Mouse (Mus musculus) kidney, embryonic 15.5 days (tissue): Measurements from ENCODE around the gene Mvd. TPM values are rescaled to one million over a fixed set of nuclear protein-coding genes. Genes with fewer than 3 reads are reported as not detected.

Experiments
- ATAC-seq: fragments of 200-750 bp; cut with Nextera tagmentation; replicated peaks from 2 replicates; pipeline ENCODE4 v1.8.0; 2017; ENCODE audit warnings: moderate TSS enrichment; ENCODE audit not compliant: low FRiP score
- H3K27ac ChIP-seq: fragments of 300-500 bp; sonication (generic); 2 replicates; pipeline ENCODE4 v1.5.1; 2015; ENCODE audit warnings: mild to moderate bottlenecking, inconsistent platforms
- H3K27me3 ChIP-seq: fragments of 300-500 bp; sonication (generic); 2 replicates; pipeline ENCODE4 v1.6.1; 2015; ENCODE audit warnings: inconsistent platforms
- H3K36me3 ChIP-seq: fragments of 300-500 bp; sonication (generic); 2 replicates; pipeline ENCODE4 v1.6.1; 2015; ENCODE audit warnings: inconsistent platforms
- H3K4me1 ChIP-seq: fragments of 300-500 bp; sonication (generic); 2 replicates; pipeline ENCODE4 v1.6.1; 2015; ENCODE audit warnings: inconsistent platforms
- H3K4me2 ChIP-seq: fragments of 300-500 bp; sonication (generic); 2 replicates; pipeline ENCODE4 v1.6.1; 2015; ENCODE audit warnings: moderate library complexity, mild to moderate bottlenecking, inconsistent platforms
- H3K4me3 ChIP-seq: fragments of 300-500 bp; sonication (generic); replicated peaks from 2 replicates; pipeline ENCODE4 v1.5.1; 2015; ENCODE audit warnings: mild to moderate bottlenecking, inconsistent platforms
- H3K9ac ChIP-seq: fragments of 300-500 bp; sonication (generic); 2 replicates; pipeline ENCODE4 v1.6.1; 2015; ENCODE audit warnings: mild to moderate bottlenecking, inconsistent platforms
- H3K9me3 ChIP-seq: fragments of 300-500 bp; sonication (generic); replicated peaks from 2 replicates; pipeline ENCODE4 v1.6.1; 2016; ENCODE audit warnings: inconsistent platforms
- WGBS: fragments of 180-500 bp; shearing (Covaris S2); methylation state at CpG from one replicate; pipeline ENCODE4 v1.1.7; 2015; ENCODE audit warnings: mixed read lengths; 5-methylcytosine and 5-hydroxymethylcytosine counted together
- polyA plus RNA-seq: library from polyadenylated mRNA; unstranded; fragments of >200 nt; fragmentation: Nextera tagmentation; extraction: Ambion mirVana; gene quantifications from 2 replicates; pipeline ENCODE4 v1.2.1, GENCODE M21; 2015

Mvd gene
- polyA plus RNA-seq = 32.7 and 37.5 TPM in 2 replicates

DNA sequence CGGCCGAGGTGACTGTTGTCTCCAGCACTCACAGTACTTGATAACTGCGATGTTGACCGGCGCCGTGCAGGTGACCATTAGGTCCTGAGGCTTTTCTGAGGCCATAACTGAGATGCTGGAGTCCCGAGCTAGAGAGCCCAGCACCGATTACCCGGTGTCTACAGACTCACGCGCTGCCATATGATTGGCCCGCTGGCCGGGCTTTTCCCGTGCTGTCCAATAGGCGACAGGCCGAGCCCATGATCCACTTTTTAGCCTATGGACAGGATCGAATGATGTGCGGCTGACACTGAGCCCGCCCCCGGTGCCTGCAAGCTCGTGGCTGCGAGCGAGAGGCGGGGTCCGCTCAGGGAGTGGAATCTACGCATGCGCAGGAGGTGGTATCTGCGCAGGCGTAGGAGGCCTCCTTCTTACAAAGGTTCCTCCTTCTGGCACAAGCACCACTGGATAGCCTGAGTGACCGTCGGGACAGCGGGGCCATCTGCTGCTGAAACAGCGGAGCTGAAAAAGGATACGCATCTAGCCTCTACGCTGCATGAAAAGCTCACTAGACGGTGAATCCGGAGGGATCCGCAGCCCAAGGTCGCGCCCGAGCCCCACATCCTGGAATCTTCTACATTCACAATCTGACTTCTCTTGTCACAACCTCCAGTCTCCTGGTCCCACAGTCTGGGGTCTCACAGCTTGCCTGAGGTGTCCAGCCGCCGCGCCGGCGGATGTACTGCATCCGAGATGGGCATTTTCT is at the start of gene Mvd:
Mvd (minus strand) TSS at position 161 of the 745 bp plus-strand sequence.
- H3K27ac ChIP-seq = peak within 1 kb of the TSS; percentile 99
- H3K27me3 ChIP-seq = no peaks in the 10 kb centered on the region
- peak within 1 kb of the TSS; percentile 63 for H3K4me3 ChIP-seq
- H3K9ac ChIP-seq = peak within 1 kb of the TSS; percentile 73
- H3K36me3 ChIP-seq = peaks cover 11% of the 10 kb centered on the region
- peaks cover 34% of the 10 kb centered on the region for H3K4me1 ChIP-seq
- peak; percentile 98 for ATAC-seq
- under 1% methylated on average over 47 of the region's 47 CpGs for WGBS
- peak within 1 kb of the TSS; percentile 91 for H3K4me2 ChIP-seq
- H3K9me3 ChIP-seq = no peaks in the 10 kb centered on the region

DNA sequence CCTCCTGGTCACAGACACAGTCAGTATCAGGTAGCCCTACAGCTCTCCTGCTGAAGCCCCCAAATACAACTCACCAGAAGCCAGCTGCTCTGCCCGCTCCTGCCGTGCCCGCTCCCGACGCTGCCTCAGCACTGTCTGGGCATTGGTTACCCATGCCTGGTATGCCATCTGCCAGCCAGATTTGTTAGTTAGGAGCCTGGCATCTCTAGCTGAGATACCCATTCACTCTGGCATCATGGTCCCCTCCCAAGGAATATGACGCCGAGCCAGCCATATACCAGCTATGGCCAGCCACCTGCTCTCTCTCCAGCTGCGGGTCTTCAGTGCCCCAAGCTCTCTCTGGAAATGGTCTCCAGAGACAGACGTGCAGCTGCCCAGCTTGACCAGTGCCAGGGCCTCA is 45.2 kb upstream of the Mvd start:
- H3K9me3 ChIP-seq = no peaks in the 10 kb centered on the region
- 93% methylated on average over 9 of the region's 9 CpGs for WGBS
- H3K27me3 ChIP-seq = no peaks in the 10 kb centered on the region
- no peak overlapping the region for H3K9ac ChIP-seq
- H3K4me1 ChIP-seq = no peaks in the 10 kb centered on the region
- H3K4me2 ChIP-seq = no peak overlapping the region
- ATAC-seq = no peak
- H3K27ac ChIP-seq = no peak overlapping the region
- no peak overlapping the region for H3K4me3 ChIP-seq
- peaks cover 98% of the 10 kb centered on the region for H3K36me3 ChIP-seq

DNA sequence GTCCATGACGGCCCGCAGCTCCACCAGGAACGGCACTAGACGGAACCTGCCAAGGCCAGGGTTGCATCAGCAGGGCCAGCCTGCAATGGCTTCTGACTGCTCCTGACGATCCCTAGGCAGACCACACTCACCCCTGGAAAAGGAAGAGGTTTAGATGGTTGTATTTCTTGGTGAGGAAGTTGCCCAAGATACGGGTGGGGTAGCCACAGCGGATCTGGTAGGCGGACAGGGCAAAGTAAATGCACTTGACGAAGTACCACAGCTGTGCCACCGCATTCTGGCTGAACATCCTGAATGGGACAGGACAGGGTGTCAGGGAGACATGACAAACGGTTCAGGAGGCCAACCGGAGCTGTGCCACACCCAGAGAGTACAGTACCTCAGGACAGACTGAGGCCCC is 41.6 kb upstream of the Mvd start:
- Histone ChIP-seq H3K9me3 (no peaks in the 10 kb centered on the region), H3K4me2 (no peak overlapping the region), H3K27me3 (no peaks in the 10 kb centered on the region), H3K4me3 (no peak overlapping the region), H3K27ac (no peak overlapping the region), H3K4me1 (no peaks in the 10 kb centered on the region), H3K9ac (no peak overlapping the region), H3K36me3 (peaks cover 96% of the 10 kb centered on the region)
- no peak for ATAC-seq
- WGBS = 88% methylated on average over 12 of the region's 12 CpGs

DNA sequence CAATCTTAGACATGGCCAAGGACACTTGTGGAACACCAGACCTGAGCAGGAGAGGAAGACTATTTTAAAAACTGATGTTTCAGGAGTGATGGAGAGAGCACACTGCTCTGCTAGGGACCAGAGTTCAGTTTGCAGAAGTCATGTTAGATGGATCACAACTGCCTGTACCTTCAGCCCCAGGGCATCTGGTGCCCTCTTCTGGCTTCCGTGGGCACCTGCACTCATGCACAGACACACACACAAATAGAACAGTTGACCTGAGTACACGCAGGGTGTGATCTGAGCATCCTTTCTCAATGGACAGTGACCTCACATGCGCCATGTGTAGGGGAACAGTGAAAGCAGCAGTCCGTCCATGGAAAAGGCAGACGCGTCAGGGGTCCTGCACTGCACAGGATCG is 40.7 kb upstream of the Mvd start:
- Histone ChIP-seq H3K36me3 (peaks cover 96% of the 10 kb centered on the region), H3K4me2 (no peak overlapping the region), H3K4me3 (no peak overlapping the region), H3K9ac (no peak overlapping the region), H3K9me3 (no peaks in the 10 kb centered on the region), H3K27ac (no peak overlapping the region), H3K4me1 (no peaks in the 10 kb centered on the region), H3K27me3 (no peaks in the 10 kb centered on the region)
- 95% methylated on average over 7 of the region's 7 CpGs for WGBS
- ATAC-seq = no peak

DNA sequence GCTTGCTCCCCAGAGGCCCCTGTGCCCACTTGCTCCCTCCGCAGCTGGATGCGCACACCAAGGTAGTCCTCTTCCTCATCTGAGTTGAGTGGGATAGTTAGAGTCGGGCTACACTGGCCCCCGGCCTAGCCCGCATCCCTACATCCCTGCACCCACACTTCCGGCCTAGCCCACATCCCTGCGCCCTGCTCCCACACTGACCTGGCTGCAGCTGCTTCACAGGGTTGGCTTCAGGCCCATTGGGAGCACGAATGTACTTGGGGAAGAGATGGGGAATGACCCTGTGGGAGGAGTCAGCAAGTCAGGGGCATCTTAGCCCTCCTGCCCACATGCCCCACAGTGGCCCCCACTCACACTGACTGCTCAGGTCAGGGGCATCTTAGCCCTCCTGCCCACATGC is 39.2 kb upstream of the Mvd start:
- H3K4me1 ChIP-seq = no peaks in the 10 kb centered on the region
- ATAC-seq = no peak
- no peaks in the 10 kb centered on the region for H3K27me3 ChIP-seq
- H3K4me2 ChIP-seq = no peak overlapping the region
- H3K9me3 ChIP-seq = no peaks in the 10 kb centered on the region
- 94% methylated on average over 8 of the region's 8 CpGs for WGBS
- H3K36me3 ChIP-seq = peaks cover 95% of the 10 kb centered on the region
- H3K4me3 ChIP-seq = no peak overlapping the region
- no peak overlapping the region for H3K9ac ChIP-seq
- H3K27ac ChIP-seq = no peak overlapping the region

DNA sequence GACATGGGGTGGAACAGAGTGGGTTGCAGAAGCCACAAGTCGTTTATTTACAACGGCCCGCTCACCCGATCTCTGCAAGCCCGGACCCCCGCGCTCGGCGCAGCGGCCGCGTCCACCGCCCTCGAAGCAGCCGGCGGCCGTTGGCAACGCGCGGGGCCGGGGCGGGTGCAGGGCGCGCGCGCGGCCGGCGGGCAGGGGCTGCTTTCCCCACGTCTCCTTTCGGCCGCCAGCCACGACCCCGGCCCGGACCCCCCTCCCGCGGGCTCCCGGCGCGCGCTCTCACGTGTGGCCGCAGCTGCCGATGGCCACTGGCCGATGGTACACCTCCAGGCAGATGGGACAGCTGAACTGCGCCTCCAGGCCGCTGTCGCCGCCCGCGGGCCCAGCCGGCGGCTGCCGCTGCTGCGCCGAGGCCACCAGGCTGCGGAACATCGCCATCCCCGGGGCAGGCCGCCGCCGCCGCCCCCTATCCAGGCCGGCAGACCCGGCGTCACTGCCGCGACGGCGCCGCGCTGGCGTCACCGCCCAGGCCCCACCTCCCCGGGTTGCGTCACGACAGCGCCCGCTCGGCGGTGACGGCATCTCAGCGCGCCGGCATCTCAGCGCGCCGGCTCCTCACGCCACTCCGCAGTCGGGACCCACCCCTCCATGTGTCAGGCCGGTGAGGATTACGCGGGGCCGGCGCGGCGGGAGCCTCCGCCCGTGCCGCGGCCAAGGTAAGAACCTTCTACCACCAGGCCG is 32.5 kb upstream of the Mvd start, which contains the start of the genes Rnf166 and Ctu2:
Rnf166 (minus strand) TSS at position 485 of the 741 bp plus-strand sequence.
Ctu2 (plus strand) TSS at position 564 of the 741 bp plus-strand sequence.
- Histone ChIP-seq H3K4me1 (peaks cover 25% of the 10 kb centered on the region), H3K36me3 (peaks cover 60% of the 10 kb centered on the region), H3K9me3 (no peaks in the 10 kb centered on the region), H3K9ac (peak within 1 kb of the TSS; percentile 96), H3K27me3 (no peaks in the 10 kb centered on the region), H3K4me3 (peak within 1 kb of the TSS; percentile 100), H3K27ac (peak within 1 kb of the TSS; percentile 65), H3K4me2 (peak within 1 kb of the TSS; percentile 77)
- under 1% methylated on average over 92 of the region's 103 CpGs for WGBS
- peak; percentile 92 for ATAC-seq

DNA sequence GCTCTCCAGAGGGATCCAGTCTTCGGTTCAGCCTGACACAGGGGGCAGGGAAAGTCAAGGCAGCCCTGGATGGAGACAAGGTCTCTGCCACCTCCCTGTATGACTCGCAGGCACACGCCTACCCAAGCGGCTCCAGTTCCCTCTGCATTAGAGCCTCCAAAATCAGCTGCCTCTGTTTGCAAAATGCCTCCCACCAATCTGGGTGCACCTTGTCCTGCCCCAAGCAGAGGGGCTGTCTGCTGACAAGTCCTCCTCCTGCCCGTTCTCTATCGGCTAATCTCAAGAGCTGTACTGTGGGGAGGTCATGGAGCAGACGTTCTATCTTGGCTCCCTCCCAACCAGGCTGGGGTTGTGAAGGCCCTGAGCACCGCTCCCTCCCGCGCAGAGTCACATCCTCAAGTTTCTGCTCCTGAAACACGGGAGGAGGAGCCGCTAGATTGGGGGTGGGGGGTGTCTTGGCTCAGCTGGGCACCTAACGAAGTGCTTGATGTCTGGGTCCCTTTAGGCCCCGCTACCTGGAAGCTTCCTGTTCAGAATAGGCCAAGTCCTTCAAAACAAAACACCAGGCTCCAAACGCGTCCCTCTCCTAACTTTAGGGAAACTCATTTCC is 31.8 kb upstream of the Mvd start:
- Histone ChIP-seq H3K9me3 (no peaks in the 10 kb centered on the region), H3K4me2 (peak overlapping the region; percentile 77), H3K4me3 (peak overlapping the region; percentile 100), H3K27ac (peak overlapping the region; percentile 65), H3K9ac (peak overlapping the region; percentile 96), H3K4me1 (peaks cover 25% of the 10 kb centered on the region), H3K27me3 (no peaks in the 10 kb centered on the region), H3K36me3 (peaks cover 61% of the 10 kb centered on the region)
- ATAC-seq = peak; percentile 12; the same call in 1 of the 2 replicates
- WGBS = 5% methylated on average over 16 of the region's 16 CpGs

DNA sequence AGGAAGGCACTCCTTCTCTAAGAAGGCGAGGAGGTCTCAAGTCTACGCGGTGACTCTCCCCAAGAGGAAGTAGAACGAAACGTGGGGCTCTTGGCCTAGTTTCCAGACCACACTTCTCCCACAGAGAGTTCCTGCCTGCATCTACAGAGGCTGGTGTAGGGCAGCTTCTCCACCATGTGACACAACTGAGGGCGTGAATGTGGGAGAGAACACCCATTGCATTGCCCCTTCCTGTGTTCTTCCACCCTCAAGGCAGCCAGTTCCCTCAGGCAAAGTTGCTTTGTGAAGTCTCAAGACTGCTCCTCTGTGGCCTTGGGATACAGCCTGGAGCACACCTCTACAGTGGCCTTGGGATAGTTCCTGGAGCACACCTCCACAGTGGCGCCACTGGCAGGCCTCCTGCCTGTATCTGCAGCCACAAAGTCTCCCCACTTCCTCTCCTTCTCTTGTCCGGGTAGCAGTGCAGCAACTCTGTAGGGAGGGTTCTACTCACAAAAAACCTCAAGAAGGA is 30.7 kb upstream of the Mvd start:
- peaks cover 53% of the 10 kb centered on the region for H3K36me3 ChIP-seq
- no peaks in the 10 kb centered on the region for H3K9me3 ChIP-seq
- H3K27me3 ChIP-seq = no peaks in the 10 kb centered on the region
- H3K27ac ChIP-seq = no peak overlapping the region
- no peak overlapping the region for H3K4me2 ChIP-seq
- no peak for ATAC-seq
- H3K9ac ChIP-seq = no peak overlapping the region
- peak overlapping the region; percentile 100; the same call in 1 of the 2 replicates for H3K4me3 ChIP-seq
- H3K4me1 ChIP-seq = peaks cover 25% of the 10 kb centered on the region
- 91% methylated on average over 8 of the region's 8 CpGs for WGBS

DNA sequence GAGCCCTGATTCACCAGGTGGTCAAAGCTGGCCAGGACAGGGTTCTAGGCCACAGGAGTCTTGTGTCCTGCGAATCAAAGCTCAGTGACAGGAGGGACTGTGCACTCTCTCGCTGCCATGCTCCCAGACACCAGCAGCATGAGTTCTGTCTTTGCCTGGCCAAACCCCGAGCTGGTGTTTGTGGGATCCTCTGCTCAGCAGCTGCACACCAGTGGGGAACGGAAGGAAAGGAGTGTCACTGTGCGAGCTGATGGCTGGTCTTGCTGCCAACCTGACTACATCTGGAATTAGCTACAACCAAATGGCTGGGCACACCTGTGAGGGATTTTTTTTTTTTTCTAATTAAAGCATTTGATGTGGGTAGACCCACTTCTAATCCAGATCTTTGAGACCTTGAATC is 27.5 kb upstream of the Mvd start:
- Histone ChIP-seq H3K4me3 (no peak overlapping the region), H3K4me1 (peaks cover 15% of the 10 kb centered on the region), H3K27ac (no peak overlapping the region), H3K27me3 (no peaks in the 10 kb centered on the region), H3K4me2 (no peak overlapping the region), H3K9me3 (no peaks in the 10 kb centered on the region), H3K9ac (no peak overlapping the region), H3K36me3 (peaks cover 69% of the 10 kb centered on the region)
- no peak for ATAC-seq
- WGBS = 87% methylated on average over 5 of the region's 5 CpGs

DNA sequence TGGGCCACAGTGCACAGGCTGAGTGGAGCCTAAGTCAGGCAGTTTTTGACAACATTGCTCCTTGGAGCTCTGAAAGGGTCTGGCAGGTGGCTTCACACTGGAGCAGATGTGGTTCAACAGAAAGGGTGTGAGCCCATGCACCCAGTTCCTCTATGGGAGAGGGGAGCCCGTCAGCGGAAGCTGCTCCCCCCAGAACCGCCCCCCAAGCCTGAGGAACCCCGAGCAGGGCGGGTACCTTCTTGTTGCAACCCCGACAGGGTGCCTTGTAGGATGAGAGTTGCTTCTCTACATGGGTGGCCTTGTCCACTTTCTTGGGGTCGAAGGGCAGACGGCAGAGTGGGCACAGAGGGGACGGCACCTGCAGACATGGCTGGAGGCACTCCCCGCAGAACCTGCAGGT is 26.7 kb upstream of the Mvd start:
- WGBS = 87% methylated on average over 10 of the region's 10 CpGs
- H3K27ac ChIP-seq = no peak overlapping the region
- H3K4me2 ChIP-seq = no peak overlapping the region
- H3K4me1 ChIP-seq = peaks cover 11% of the 10 kb centered on the region
- no peaks in the 10 kb centered on the region for H3K27me3 ChIP-seq
- no peak overlapping the region for H3K4me3 ChIP-seq
- no peak for ATAC-seq
- H3K36me3 ChIP-seq = peaks cover 74% of the 10 kb centered on the region
- H3K9ac ChIP-seq = no peak overlapping the region
- H3K9me3 ChIP-seq = no peaks in the 10 kb centered on the region

DNA sequence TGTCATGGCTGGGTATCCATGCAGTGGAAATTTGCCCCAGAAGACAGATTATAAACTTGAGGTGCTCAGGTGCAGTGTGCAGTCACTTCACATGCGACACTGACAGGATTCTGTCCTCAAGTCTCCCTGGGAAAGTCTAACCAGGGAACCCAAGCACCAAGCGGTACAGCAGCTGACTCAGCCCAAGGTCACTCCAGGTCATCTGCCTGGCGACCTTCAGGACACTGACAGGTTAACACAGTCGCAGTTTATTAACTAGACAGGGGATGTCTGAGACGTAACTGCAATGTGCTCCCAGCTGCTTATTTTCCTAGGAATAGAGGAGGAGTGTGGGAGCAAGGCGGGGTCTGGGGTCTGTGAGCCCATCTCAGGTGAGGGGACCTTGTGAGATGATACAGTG is 26.2 kb upstream of the Mvd start:
- Histone ChIP-seq H3K4me1 (peaks cover 6% of the 10 kb centered on the region), H3K36me3 (peaks cover 74% of the 10 kb centered on the region), H3K4me2 (no peak overlapping the region), H3K9ac (no peak overlapping the region), H3K27me3 (no peaks in the 10 kb centered on the region), H3K9me3 (no peaks in the 10 kb centered on the region), H3K27ac (no peak overlapping the region), H3K4me3 (no peak overlapping the region)
- no peak for ATAC-seq
- WGBS = 73% methylated on average over 6 of the region's 6 CpGs

DNA sequence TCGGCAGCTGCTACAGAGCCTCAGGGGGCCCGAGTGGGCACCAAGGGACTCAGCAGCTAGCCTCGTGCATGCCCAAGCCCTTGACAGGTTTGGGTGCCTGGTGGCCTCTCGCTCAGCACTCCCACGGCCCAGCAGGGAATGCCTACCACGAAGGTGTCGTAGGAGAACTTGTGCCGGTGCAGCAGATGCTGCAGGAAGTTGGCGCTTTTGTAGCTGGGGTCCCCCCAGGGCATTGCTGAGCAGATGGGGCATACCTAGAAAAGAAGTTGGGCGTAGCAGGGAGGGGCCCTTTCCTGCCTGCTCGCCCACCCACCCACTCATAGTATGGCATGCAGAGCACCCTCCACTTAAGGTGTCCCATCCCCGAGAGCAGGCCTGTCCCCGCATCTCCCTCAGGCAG is 24.6 kb upstream of the Mvd start:
- no peaks in the 10 kb centered on the region for H3K9me3 ChIP-seq
- 0 out of 2 replicates have a peak, but pooled peaks cover 3% of the 10 kb centered on the region for H3K4me1 ChIP-seq
- ATAC-seq = no peak
- no peak overlapping the region for H3K27ac ChIP-seq
- no peak overlapping the region for H3K4me2 ChIP-seq
- no peak overlapping the region for H3K4me3 ChIP-seq
- H3K36me3 ChIP-seq = peaks cover 60% of the 10 kb centered on the region
- no peak overlapping the region for H3K9ac ChIP-seq
- WGBS = 91% methylated on average over 13 of the region's 13 CpGs
- peaks cover 4% of the 10 kb centered on the region for H3K27me3 ChIP-seq
